Mouse (Mus musculus): ENCODE measurements at regions not wholly inside any gene's neighbourhood (a gene's known extent, or its start where the extent isn't known, plus 50 kb on each side); places are given as distances from the start of the nearest gene placed in this dataset.

DNA sequence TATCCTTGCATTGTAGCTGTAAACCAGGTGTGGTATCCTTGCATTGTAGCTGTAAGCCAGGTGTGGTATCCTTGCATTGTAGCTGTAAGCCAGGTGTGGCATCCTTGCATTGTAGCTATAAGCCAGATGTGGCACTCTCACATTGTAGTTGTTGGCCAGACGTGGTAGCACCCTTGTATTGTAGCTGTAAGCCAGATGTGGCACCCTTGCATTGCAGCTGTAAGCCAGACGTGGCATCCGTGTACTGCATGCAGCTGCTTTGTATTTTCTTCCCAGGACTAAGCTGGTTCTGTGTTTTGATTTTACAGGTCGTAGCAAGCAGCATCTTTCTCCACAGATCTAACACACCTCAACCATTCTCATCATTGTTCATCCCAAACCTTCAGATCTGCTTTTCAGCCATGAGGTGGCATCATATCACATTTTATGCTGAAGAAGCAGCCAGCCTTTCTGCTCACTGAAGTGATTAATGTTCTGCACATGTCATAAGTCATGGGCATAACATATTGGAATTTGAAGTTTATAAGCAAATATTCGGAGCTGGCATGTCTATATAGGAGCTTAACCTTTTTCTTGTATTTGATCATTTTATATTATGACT, 71.5 kb downstream of the Mterf1b start:
- Histone ChIP-seq H3K4me2 (ENCODE audit: low read depth) (no peak overlapping the region), H3K4me3 (no peak overlapping the region), H3K36me3 (ENCODE audit: control insufficient read depth, insufficient read depth) (no peaks in the 10 kb centered on the region), H3ac (ENCODE audit: control insufficient read depth, insufficient read length) (no peak overlapping the region), H3K79me2 (ENCODE audit: control insufficient read depth, insufficient read depth) (no peaks in the 10 kb centered on the region), H3K27me3 (ENCODE audit: control insufficient read depth, insufficient read depth, insufficient read length) (no peaks in the 10 kb centered on the region)
- TF ChIP-seq MAX (IDR thresholded peaks at IDR 0.05; ENCODE audit: low read depth) (no peak), MYOD1 (IDR thresholded peaks at IDR 0.05; ENCODE audit: control insufficient read depth in 1 of 3, insufficient read length in 2 of 3, low read depth in 2 of 3) (no peak)

DNA sequence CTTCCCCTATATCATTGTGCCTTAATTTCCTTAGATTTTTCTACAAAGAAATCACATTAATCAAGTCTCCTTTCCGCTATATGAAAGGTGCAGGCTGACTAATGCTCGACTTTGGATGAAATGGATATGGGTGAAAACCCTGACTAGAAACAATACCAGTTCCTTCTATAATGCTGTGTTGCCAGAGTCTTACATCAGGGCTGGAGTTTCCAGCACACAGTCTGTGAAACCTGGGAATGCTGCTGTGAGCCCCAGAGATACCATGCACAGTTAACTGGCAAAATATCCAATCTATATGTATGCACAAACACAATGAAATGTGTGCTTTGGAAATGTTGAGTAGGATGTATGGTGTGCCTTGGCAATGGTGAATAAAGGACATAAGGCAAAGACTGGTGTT, 75.5 kb downstream of the Mterf1b start:
- no peak overlapping the region for H3K4me2 ChIP-seq (ENCODE audit: low read depth)
- TF ChIP-seq MYOG (IDR thresholded peaks at IDR 0.05; ENCODE audit: control insufficient read depth in 1 of 3, insufficient read depth in 1 of 3, insufficient read length in 2 of 3, low read depth in 2 of 3): no peak
- TF ChIP-seq CEBPB (IDR thresholded peaks at IDR 0.05; ENCODE audit: insufficient read depth, poor library complexity, severe bottlenecking): peak; percentile 91
- no peak overlapping the region for H3K4me3 ChIP-seq
- H3K36me3 ChIP-seq (ENCODE audit: control insufficient read depth, insufficient read depth): no peaks in the 10 kb centered on the region
- no peaks in the 10 kb centered on the region for H3K27me3 ChIP-seq (ENCODE audit: control insufficient read depth, insufficient read depth, insufficient read length)
- no peaks in the 10 kb centered on the region for H3K79me2 ChIP-seq (ENCODE audit: control insufficient read depth, insufficient read depth)
- H3ac ChIP-seq (ENCODE audit: control insufficient read depth, insufficient read length): no peak overlapping the region

DNA sequence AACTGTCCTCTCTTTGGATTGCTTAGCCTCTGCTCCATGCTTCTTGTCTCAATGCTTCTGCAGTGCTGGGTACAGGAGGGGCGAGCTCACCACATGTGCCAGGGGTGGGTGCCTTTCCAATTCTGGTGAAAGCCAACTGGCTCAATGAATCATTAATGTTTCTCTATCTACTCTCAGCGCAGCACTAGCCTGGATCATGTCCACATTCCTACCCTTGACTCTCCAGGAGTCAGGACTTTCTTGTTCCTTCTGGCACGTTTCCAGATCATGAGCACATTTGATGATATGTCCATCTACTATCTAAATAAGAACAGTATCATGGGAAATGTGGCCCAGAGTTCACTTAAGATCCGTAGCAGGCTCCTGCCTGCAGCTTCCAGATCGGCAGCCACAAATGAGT, 80.8 kb downstream of the Mterf1b start:
- H3K4me2 ChIP-seq (ENCODE audit: low read depth): no peak overlapping the region
- no peak overlapping the region for H3ac ChIP-seq (ENCODE audit: control insufficient read depth, insufficient read length)
- no peaks in the 10 kb centered on the region for H3K79me2 ChIP-seq (ENCODE audit: control insufficient read depth, insufficient read depth)
- TF ChIP-seq CEBPB (IDR thresholded peaks at IDR 0.05; ENCODE audit: insufficient read depth, poor library complexity, severe bottlenecking) (no peak), USF1 (IDR thresholded peaks at IDR 0.05; ENCODE audit: low read depth) (no peak), E2F4 (IDR thresholded peaks at IDR 0.05; ENCODE audit: insufficient read depth) (no peak), POLR2AphosphoS2 (IDR thresholded peaks at IDR 0.05; ENCODE audit: insufficient read length, low read depth) (no peak), MYOG (IDR thresholded peaks at IDR 0.05; ENCODE audit: control insufficient read depth in 1 of 3, insufficient read depth in 1 of 3, insufficient read length in 2 of 3, low read depth in 2 of 3) (no peak), REST (IDR thresholded peaks at IDR 0.05; ENCODE audit: insufficient read depth, insufficient read length) (no peak), TCF12 (IDR thresholded peaks at IDR 0.05; ENCODE audit: insufficient read depth, poor library complexity, severe bottlenecking) (no peak), MYOD1 (IDR thresholded peaks at IDR 0.05; ENCODE audit: control insufficient read depth in 1 of 3, insufficient read length in 2 of 3, low read depth in 2 of 3) (no peak), TCF3 (IDR thresholded peaks at IDR 0.05; ENCODE audit: insufficient read length, low read depth) (no peak)
- no peaks in the 10 kb centered on the region for H3K36me3 ChIP-seq (ENCODE audit: control insufficient read depth, insufficient read depth)
- no peak overlapping the region for H3K4me3 ChIP-seq
- H3K27me3 ChIP-seq (ENCODE audit: control insufficient read depth, insufficient read depth, insufficient read length): no peaks in the 10 kb centered on the region

DNA sequence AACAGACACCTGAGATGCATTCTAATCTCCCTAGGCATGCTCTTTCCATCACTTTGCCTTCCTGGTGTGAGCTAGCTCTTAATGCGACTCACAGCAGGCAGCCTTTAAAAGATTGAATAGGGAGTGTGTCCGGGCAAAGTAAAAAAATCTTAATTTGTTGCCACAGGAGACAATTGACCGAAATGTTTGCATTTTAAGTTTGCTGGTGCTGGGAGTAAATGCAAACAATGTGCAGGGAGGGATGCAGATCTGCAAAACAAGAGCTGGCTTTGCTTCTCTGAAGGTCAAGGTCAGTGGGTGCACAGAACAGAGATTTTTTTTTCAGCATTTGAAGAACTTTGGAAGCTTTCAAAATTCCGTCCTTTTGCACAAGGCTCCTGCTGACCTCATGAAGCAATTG, 111.4 kb downstream of the Mterf1b start:
- no peak overlapping the region for H3K4me2 ChIP-seq (ENCODE audit: low read depth)
- no peak overlapping the region for H3K4me3 ChIP-seq
- H3K79me2 ChIP-seq (ENCODE audit: control insufficient read depth, insufficient read depth): no peaks in the 10 kb centered on the region
- no peaks in the 10 kb centered on the region for H3K27me3 ChIP-seq (ENCODE audit: control insufficient read depth, insufficient read depth, insufficient read length)
- no peaks in the 10 kb centered on the region for H3K36me3 ChIP-seq (ENCODE audit: control insufficient read depth, insufficient read depth)
- TF ChIP-seq MAX (IDR thresholded peaks at IDR 0.05; ENCODE audit: low read depth) (no peak), E2F4 (IDR thresholded peaks at IDR 0.05; ENCODE audit: insufficient read depth) (no peak), SRF (IDR thresholded peaks at IDR 0.05; ENCODE audit: control insufficient read depth, insufficient read length, low read depth) (no peak), TCF12 (IDR thresholded peaks at IDR 0.05; ENCODE audit: insufficient read depth, poor library complexity, severe bottlenecking) (no peak), POLR2A (IDR thresholded peaks at IDR 0.05; ENCODE audit: insufficient read length, low read depth) (no peak), CEBPB (IDR thresholded peaks at IDR 0.05; ENCODE audit: insufficient read depth, poor library complexity, severe bottlenecking) (no peak), POLR2AphosphoS2 (IDR thresholded peaks at IDR 0.05; ENCODE audit: insufficient read length, low read depth) (no peak), USF1 (IDR thresholded peaks at IDR 0.05; ENCODE audit: low read depth) (no peak), MYOD1 (IDR thresholded peaks at IDR 0.05; ENCODE audit: control insufficient read depth in 1 of 3, insufficient read length in 2 of 3, low read depth in 2 of 3) (no peak), TCF3 (IDR thresholded peaks at IDR 0.05; ENCODE audit: insufficient read length, low read depth) (no peak), REST (IDR thresholded peaks at IDR 0.05; ENCODE audit: insufficient read depth, insufficient read length) (no peak), MYOG (IDR thresholded peaks at IDR 0.05; ENCODE audit: control insufficient read depth in 1 of 3, insufficient read depth in 1 of 3, insufficient read length in 2 of 3, low read depth in 2 of 3) (no peak)
- no peak overlapping the region for H3ac ChIP-seq (ENCODE audit: control insufficient read depth, insufficient read length)

DNA sequence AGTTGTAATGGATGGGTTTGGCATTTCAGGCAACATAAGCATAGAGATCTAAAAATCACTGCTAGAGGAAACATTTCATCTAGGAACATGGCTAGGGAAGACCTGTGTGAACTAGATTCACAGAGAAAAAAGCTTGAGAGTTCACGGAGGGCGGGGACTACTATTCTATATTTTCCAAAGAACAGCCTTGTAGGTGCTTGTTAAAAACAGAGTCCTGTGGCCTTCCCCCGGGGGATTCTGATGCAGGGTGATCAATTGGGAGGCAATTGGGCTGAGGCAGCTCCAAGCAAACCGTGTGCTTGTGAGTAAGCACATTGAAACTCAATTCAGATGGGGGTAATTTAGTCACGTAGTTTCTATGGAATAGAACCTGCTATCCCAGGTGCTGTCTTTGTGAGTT, 112.0 kb downstream of the Mterf1b start:
- H3K79me2 ChIP-seq (ENCODE audit: control insufficient read depth, insufficient read depth): no peaks in the 10 kb centered on the region
- no peak overlapping the region for H3ac ChIP-seq (ENCODE audit: control insufficient read depth, insufficient read length)
- no peaks in the 10 kb centered on the region for H3K27me3 ChIP-seq (ENCODE audit: control insufficient read depth, insufficient read depth, insufficient read length)
- H3K4me2 ChIP-seq (ENCODE audit: low read depth): no peak overlapping the region
- no peak overlapping the region for H3K4me3 ChIP-seq
- TF ChIP-seq POLR2AphosphoS2 (IDR thresholded peaks at IDR 0.05; ENCODE audit: insufficient read length, low read depth) (no peak), TCF3 (IDR thresholded peaks at IDR 0.05; ENCODE audit: insufficient read length, low read depth) (no peak), MYOD1 (IDR thresholded peaks at IDR 0.05; ENCODE audit: control insufficient read depth in 1 of 3, insufficient read length in 2 of 3, low read depth in 2 of 3) (no peak), POLR2A (IDR thresholded peaks at IDR 0.05; ENCODE audit: insufficient read length, low read depth) (no peak), CEBPB (IDR thresholded peaks at IDR 0.05; ENCODE audit: insufficient read depth, poor library complexity, severe bottlenecking) (no peak), REST (IDR thresholded peaks at IDR 0.05; ENCODE audit: insufficient read depth, insufficient read length) (no peak), MAX (IDR thresholded peaks at IDR 0.05; ENCODE audit: low read depth) (no peak), SRF (IDR thresholded peaks at IDR 0.05; ENCODE audit: control insufficient read depth, insufficient read length, low read depth) (no peak), MYOG (IDR thresholded peaks at IDR 0.05; ENCODE audit: control insufficient read depth in 1 of 3, insufficient read depth in 1 of 3, insufficient read length in 2 of 3, low read depth in 2 of 3) (no peak), TCF12 (IDR thresholded peaks at IDR 0.05; ENCODE audit: insufficient read depth, poor library complexity, severe bottlenecking) (no peak), USF1 (IDR thresholded peaks at IDR 0.05; ENCODE audit: low read depth) (no peak)
- H3K36me3 ChIP-seq (ENCODE audit: control insufficient read depth, insufficient read depth): no peaks in the 10 kb centered on the region

All from myocyte (in vitro differentiated cells).